Mouse (Mus musculus) intestine, postnatal 0 days (tissue): ENCODE measurements around the gene Cdkn2aip. TPM values are rescaled to one million over a fixed set of nuclear protein-coding genes. Genes with fewer than 3 reads are reported as not detected.

Source experiments
- ATAC-seq: fragments of 200-750 bp; cut with Nextera tagmentation; 2 replicates; pipeline ENCODE4 v1.8.0; 2017; ENCODE audit warnings: mild to moderate bottlenecking, moderate TSS enrichment, moderate library complexity
- H3K27ac ChIP-seq: fragments of 300-500 bp; sonication (generic); 2 replicates; pipeline ENCODE4 v1.5.1; 2014; ENCODE audit warnings: mild to moderate bottlenecking, low read depth, low read length, moderate library complexity
- H3K27me3 ChIP-seq: fragments of 300-500 bp; sonication (generic); replicated peaks from 2 replicates; pipeline ENCODE4 v1.6.1; 2014; ENCODE audit warnings: low read length, mixed read lengths; ENCODE audit not compliant: control insufficient read depth, insufficient read depth
- H3K36me3 ChIP-seq: fragments of 300-500 bp; sonication (generic); 2 replicates; pipeline ENCODE4 v1.6.1; 2014; ENCODE audit warnings: mild to moderate bottlenecking, moderate library complexity; ENCODE audit not compliant: control insufficient read depth, insufficient read depth
- H3K4me1 ChIP-seq: fragments of 300-500 bp; sonication (generic); replicated peaks from 2 replicates; pipeline ENCODE4 v1.6.1; 2014; ENCODE audit warnings: antibody characterized with exemption, low read length, mixed read lengths; ENCODE audit not compliant: control insufficient read depth, insufficient read depth
- H3K4me2 ChIP-seq: fragments of 300-500 bp; sonication (generic); replicated peaks from 2 replicates; pipeline ENCODE4 v1.6.1; 2014; ENCODE audit warnings: low read depth, mild to moderate bottlenecking, moderate library complexity
- H3K4me3 ChIP-seq: fragments of 300-500 bp; sonication (generic); 2 replicates; pipeline ENCODE4 v1.5.1; 2014; ENCODE audit warnings: low read depth, low read length
- H3K9ac ChIP-seq: fragments of 300-500 bp; sonication (generic); 2 replicates; pipeline ENCODE4 v1.6.1; 2014; ENCODE audit warnings: mild to moderate bottlenecking, low read depth, low read length
- H3K9me3 ChIP-seq: fragments of 300-500 bp; sonication (generic); 2 replicates; pipeline ENCODE4 v1.6.1; 2016; ENCODE audit warnings: mixed run types; ENCODE audit not compliant: control insufficient read depth
- CTCF ChIP-seq: sonication (generic); IDR thresholded peaks from 2 replicates; pipeline ENCODE4 v1.5.1; 2016; ENCODE audit warnings: low read depth, mild to moderate bottlenecking, control low read depth, antibody characterized with exemption, moderate library complexity
- WGBS: fragments of 180-500 bp; shearing (Covaris S2); extraction: QIAGEN DNeasy Blood & Tissue Kit; methylation state at CpG from one replicate; pipeline ENCODE4 v1.1.7; 2014; 5-methylcytosine and 5-hydroxymethylcytosine counted together
- polyA plus RNA-seq: library from polyadenylated mRNA; unstranded; fragments of >200 nt; fragmentation: Nextera tagmentation; extraction: Ambion mirVana; gene quantifications from 2 replicates; pipeline ENCODE4 v1.2.1, GENCODE M21; 2015

Cdkn2aip gene
- polyA plus RNA-seq, 1 experiment from 2014 or later, result 15.3 TPM

DNA sequence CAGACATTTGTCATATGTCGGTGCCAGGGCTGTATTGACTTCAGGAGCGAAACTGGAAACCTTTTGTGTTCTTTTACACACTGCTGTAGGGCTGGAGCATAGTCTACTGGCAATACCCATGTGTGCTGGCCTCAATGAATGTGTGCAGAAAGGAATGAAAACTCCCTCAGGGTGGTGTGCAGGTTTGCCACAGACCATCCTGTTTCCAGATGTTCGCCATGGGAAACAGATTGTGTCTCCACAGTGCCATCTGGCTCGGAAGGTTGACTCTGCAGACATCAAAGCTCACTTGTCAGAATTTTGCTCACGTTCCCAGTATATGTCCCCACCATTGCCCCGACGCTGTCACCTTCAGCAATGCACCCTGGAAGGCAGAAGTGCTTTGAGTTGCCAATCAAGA, 23.4 kb upstream of the Cdkn2aip start:
- TF ChIP-seq CTCF, result no peak
- H3K36me3 ChIP-seq, result no peaks in the 10 kb centered on the region
- H3K27me3 ChIP-seq, result no peaks in the 10 kb centered on the region
- no peak for ATAC-seq
- WGBS, result 63% methylated on average over 7 of the region's 7 CpGs
- H3K9me3 ChIP-seq, result no peaks in the 10 kb centered on the region
- H3K4me3 ChIP-seq, result no peak overlapping the region
- no peak overlapping the region for H3K4me2 ChIP-seq
- H3K9ac ChIP-seq, result no peak overlapping the region
- no peaks in the 10 kb centered on the region for H3K4me1 ChIP-seq
- H3K27ac ChIP-seq, result no peak overlapping the region

- no peaks in the 10 kb centered on the region for H3K9me3 ChIP-seq
- H3K4me1 ChIP-seq, result no peaks in the 10 kb centered on the region
- no peaks in the 10 kb centered on the region; the same call in 1 of the 2 replicates for H3K27me3 ChIP-seq
- H3K27ac ChIP-seq, result no peak overlapping the region
- H3K4me3 ChIP-seq, result no peak overlapping the region
- no peaks in the 10 kb centered on the region for H3K36me3 ChIP-seq
- no peak overlapping the region for H3K9ac ChIP-seq
- no peak overlapping the region for H3K4me2 ChIP-seq
- no peak for TF ChIP-seq CTCF
- WGBS, result 65% methylated on average over 7 of the region's 7 CpGs
- no peak for ATAC-seq
These were observed 15.6 kb upstream of the Cdkn2aip start for GRCm38 (mm10) chr8:47729324-47729723.

DNA sequence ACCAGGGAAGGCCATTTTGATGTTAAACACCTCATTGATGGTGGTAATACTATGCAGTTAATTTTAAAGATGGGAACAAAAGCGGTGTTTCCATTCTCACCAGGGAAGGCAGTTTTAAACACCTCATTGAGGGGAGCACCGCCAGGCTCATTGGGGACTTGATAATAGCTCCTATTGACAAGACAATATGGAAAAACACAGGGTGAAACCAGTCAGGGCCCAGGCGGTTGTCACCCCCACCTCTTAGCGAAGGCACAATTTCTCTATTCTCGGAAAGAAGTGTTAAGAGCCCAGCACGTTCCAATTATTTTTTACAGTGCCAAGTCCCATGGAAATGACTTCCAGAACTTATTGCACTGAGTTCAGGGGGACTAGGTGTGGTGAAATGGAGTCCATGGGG, 13.2 kb upstream of the Cdkn2aip start:
- no peaks in the 10 kb centered on the region for H3K9me3 ChIP-seq
- H3K4me2 ChIP-seq, result no peak overlapping the region
- no peak overlapping the region for H3K27ac ChIP-seq
- H3K36me3 ChIP-seq, result no peaks in the 10 kb centered on the region
- H3K4me1 ChIP-seq, result no peaks in the 10 kb centered on the region
- TF ChIP-seq CTCF, result no peak
- 58% methylated on average over 6 of the region's 6 CpGs for WGBS
- H3K9ac ChIP-seq, result no peak overlapping the region
- ATAC-seq, result no peak
- H3K27me3 ChIP-seq, result no peaks in the 10 kb centered on the region; the same call in 1 of the 2 replicates
- no peak overlapping the region for H3K4me3 ChIP-seq

DNA sequence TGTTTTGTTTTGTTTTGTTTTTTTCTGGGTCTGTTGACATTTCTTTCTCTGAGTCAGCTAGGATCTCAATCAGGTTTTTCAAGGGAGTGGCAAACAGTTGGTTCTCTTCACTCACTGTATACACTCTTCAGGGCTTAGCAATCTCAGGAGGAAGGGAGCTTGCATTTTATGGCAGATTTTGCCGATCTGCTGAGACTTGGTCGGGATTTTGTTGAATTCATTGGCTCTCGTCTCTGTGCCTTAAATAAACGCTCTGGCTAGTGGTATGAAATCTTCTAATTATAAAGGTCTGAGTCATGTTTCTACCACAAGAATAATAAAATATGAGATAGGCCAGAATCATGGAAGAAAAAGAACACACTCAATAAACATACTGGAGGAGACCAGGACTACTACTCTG, 7.9 kb upstream of the Cdkn2aip start:
- TF ChIP-seq CTCF, result no peak
- ATAC-seq, result no peak
- Histone ChIP-seq H3K9me3 (no peaks in the 10 kb centered on the region), H3K4me2 (no peak overlapping the region), H3K27me3 (no peaks in the 10 kb centered on the region), H3K9ac (no peak overlapping the region), H3K4me3 (no peak overlapping the region), H3K36me3 (no peaks in the 10 kb centered on the region), H3K4me1 (no peaks in the 10 kb centered on the region), H3K27ac (no peak overlapping the region)
- 34% methylated on average over 4 of the region's 4 CpGs for WGBS

DNA sequence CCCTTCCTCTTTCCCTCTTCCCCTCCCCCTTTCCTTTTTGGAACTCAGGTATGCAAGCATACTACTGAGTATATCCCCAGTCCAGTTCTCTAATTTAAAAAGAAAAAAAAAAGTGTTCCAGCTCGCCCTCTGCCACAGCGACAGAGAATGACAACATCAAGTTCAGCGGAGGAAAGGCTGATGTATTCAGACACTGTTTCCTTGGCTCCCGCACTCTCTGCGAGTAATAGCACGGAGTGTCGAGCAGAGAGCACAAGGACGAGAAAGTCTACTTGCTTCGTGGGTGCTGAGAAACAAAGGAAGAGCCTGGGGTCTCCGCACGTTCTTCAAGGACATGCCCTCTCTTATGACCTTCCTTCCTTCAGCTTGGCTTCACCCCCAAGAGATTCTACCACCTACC, 4.9 kb upstream of the Cdkn2aip start:
- WGBS, result 37% methylated on average over 11 of the region's 11 CpGs
- ATAC-seq, result no peak
- no peaks in the 10 kb centered on the region for H3K9me3 ChIP-seq
- H3K4me3 ChIP-seq, result no peak overlapping the region
- H3K27me3 ChIP-seq, result no peaks in the 10 kb centered on the region
- peak; percentile 25; the same call in 1 of the 2 replicates for TF ChIP-seq CTCF
- H3K27ac ChIP-seq, result no peak overlapping the region
- no peak overlapping the region for H3K9ac ChIP-seq
- no peaks in the 10 kb centered on the region for H3K4me1 ChIP-seq
- no peaks in the 10 kb centered on the region for H3K36me3 ChIP-seq
- H3K4me2 ChIP-seq, result no peak overlapping the region

GRCm38 (mm10) chr8:47713171-47713663, 515 bp downstream of the Cdkn2aip start:
- no peaks in the 10 kb centered on the region for H3K9me3 ChIP-seq
- under 1% methylated on average over 42 of the region's 44 CpGs for WGBS

More at GRCm38 (mm10) chr8:47713171-47713663, 515 bp downstream of the Cdkn2aip start:
- Histone ChIP-seq H3K27ac (peak overlapping the region; percentile 97), H3K4me2 (peak overlapping the region; percentile 79), H3K4me3 (peak overlapping the region; percentile 98), H3K27me3 (no peaks in the 10 kb centered on the region), H3K9ac (peak overlapping the region; percentile 87), H3K4me1 (peaks cover 2% of the 10 kb centered on the region; the same call in 1 of the 2 replicates), H3K36me3 (peaks cover 15% of the 10 kb centered on the region; the same call in 1 of the 2 replicates)
- peak; percentile 39 for ATAC-seq
- TF ChIP-seq CTCF, result peak; percentile 56
